Mouse (Mus musculus) E14TG2a.4 (cell line): ENCODE measurements around the gene Gcsam.

Source experiments
- CTCF ChIP-seq: conservative IDR thresholded peaks from 2 replicates; pipeline ENCODE4 v1.5.1; 2014; ENCODE audit warnings: low read length
- POU5F1 ChIP-seq: IDR thresholded peaks from 2 replicates; pipeline ENCODE4 v1.6.1; 2014; ENCODE audit warnings: low read length, borderline replicate concordance

- TF ChIP-seq CTCF = no peak
- no peak for TF ChIP-seq POU5F1
Observed at GRCm38 (mm10) chr16:45640070-45640762, 30.0 kb downstream of the Gcsam start.
